Mouse (Mus musculus) lung, adult 2 months (tissue): ENCODE results near the gene Mdk.

ENCODE experiments used
- CTCF ChIP-seq: fragments of 200-500 bp; IDR thresholded peaks from 2 replicates; pipeline ENCODE4 v1.5.1; 2011; ENCODE audit warnings: mild to moderate bottlenecking, low read length, control low read depth; ENCODE audit not compliant: insufficient read depth
- POLR2A ChIP-seq: fragments of 200-500 bp; IDR thresholded peaks from 2 replicates; pipeline ENCODE4 v1.6.1; 2011; ENCODE audit warnings: low read depth, mild to moderate bottlenecking, control low read depth, low read length, borderline replicate concordance; ENCODE audit errors: extremely low read depth

DNA sequence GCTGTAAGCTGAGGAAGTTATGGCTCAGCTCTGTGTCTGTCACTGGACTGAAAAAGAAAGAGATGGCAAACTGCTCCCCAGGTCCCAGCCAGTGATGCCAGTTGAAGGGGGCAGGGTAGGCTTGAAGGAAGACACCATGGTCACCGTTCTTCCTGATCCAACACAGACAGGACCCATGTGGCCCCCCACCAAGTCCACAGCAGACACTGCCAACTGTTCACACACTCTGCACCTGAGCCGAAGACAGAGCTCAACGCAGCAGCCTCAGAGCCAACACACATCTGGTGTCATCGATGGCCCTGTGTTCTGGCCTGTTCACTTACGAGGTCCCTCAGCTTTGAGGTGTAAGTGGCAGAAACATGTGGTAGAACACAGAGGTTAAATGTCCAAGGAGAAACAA, 28.4 kb upstream of the Mdk start:
- TF ChIP-seq CTCF: no peak
- TF ChIP-seq POLR2A: no peak
